Mouse (Mus musculus) embryonic facial prominence, embryonic 13.5 days (tissue): ENCODE data around the gene Serpina1b. TPM values are rescaled to one million over a fixed set of nuclear protein-coding genes. Genes with fewer than 3 reads are reported as not detected.
"Not testable (repeated sequence)": the region's sequence is repeated elsewhere in the genome, so short reads cannot be mapped to it uniquely, and the experiment has no call there.

Experiments used
- ATAC-seq: fragments of 200-750 bp; cut with Nextera tagmentation; 2 replicates; pipeline ENCODE4 v1.8.0; 2017; ENCODE audit warnings: low read depth; ENCODE audit not compliant: insufficient number of reproducible peaks, insufficient read depth, low FRiP score, low TSS enrichment
- H3K27ac ChIP-seq: fragments of 300-500 bp; sonication (generic); 2 replicates; pipeline ENCODE4 v1.5.1; 2015; ENCODE audit warnings: moderate library complexity, mild to moderate bottlenecking, inconsistent platforms
- H3K27me3 ChIP-seq: fragments of 300-500 bp; sonication (generic); 2 replicates; pipeline ENCODE4 v1.6.1; 2015; ENCODE audit warnings: mild to moderate bottlenecking, inconsistent platforms
- H3K36me3 ChIP-seq: fragments of 300-500 bp; sonication (generic); 2 replicates; pipeline ENCODE4 v1.6.1; 2015; ENCODE audit warnings: mild to moderate bottlenecking, inconsistent platforms
- H3K4me1 ChIP-seq: fragments of 300-500 bp; sonication (generic); 2 replicates; pipeline ENCODE4 v1.6.1; 2015; ENCODE audit warnings: inconsistent platforms
- H3K4me2 ChIP-seq: fragments of 300-500 bp; sonication (generic); 2 replicates; pipeline ENCODE4 v1.6.1; 2015; ENCODE audit warnings: moderate library complexity, mild to moderate bottlenecking, inconsistent platforms
- H3K4me3 ChIP-seq: fragments of 300-500 bp; sonication (generic); 2 replicates; pipeline ENCODE4 v1.5.1; 2015; ENCODE audit warnings: mild to moderate bottlenecking, inconsistent platforms
- H3K9ac ChIP-seq: fragments of 300-500 bp; sonication (generic); 2 replicates; pipeline ENCODE4 v1.6.1; 2015; ENCODE audit warnings: mild to moderate bottlenecking, inconsistent platforms
- H3K9me3 ChIP-seq: fragments of 300-500 bp; sonication (generic); 2 replicates; pipeline ENCODE4 v1.6.1; 2016; ENCODE audit warnings: inconsistent platforms
- WGBS: fragments of 180-500 bp; shearing (Covaris S2); methylation state at CpG from one replicate; pipeline ENCODE4 v1.1.7; 2015; ENCODE audit warnings: mixed read lengths; 5-methylcytosine and 5-hydroxymethylcytosine counted together
- polyA plus RNA-seq: library from polyadenylated mRNA; unstranded; fragments of >200 nt; fragmentation: Nextera tagmentation; extraction: Ambion mirVana; gene quantifications from 2 replicates; pipeline ENCODE4 v1.2.1, GENCODE M21; 2015

Gene Serpina1b
- polyA plus RNA-seq, 1 experiment from 2014 or later = not detected

GRCm38 (mm10) chr12:103763083-103763482 is 67.1 kb downstream of the Serpina1b start:
- WGBS = 77% methylated on average over 3 of the region's 3 CpGs
- not testable (repeated sequence) for ATAC-seq

GRCm38 (mm10) chr12:103760316-103760715 is 69.9 kb downstream of the Serpina1b start:
- not testable (repeated sequence) for ATAC-seq, H3K36me3 ChIP-seq, H3K4me3 ChIP-seq, H3K4me1 ChIP-seq, H3K27ac ChIP-seq, H3K9me3 ChIP-seq, H3K4me2 ChIP-seq, H3K27me3 ChIP-seq, H3K9ac ChIP-seq
- 88% methylated on average over 3 of the region's 3 CpGs for WGBS

More at GRCm38 (mm10) chr12:103763083-103763482, 67.1 kb downstream of the Serpina1b start:
- not testable (repeated sequence) for H3K4me1 ChIP-seq, H3K27me3 ChIP-seq, H3K4me2 ChIP-seq, H3K4me3 ChIP-seq, H3K9ac ChIP-seq, H3K9me3 ChIP-seq, H3K36me3 ChIP-seq, H3K27ac ChIP-seq

GRCm38 (mm10) chr12:103745957-103746356 is 84.2 kb downstream of the Serpina1b start:
- H3K9ac ChIP-seq, H3K9me3 ChIP-seq, H3K4me1 ChIP-seq, H3K4me3 ChIP-seq, H3K36me3 ChIP-seq, H3K27ac ChIP-seq, ATAC-seq, H3K4me2 ChIP-seq, H3K27me3 ChIP-seq: not testable (repeated sequence)
- 80% methylated on average over 5 of the region's 5 CpGs for WGBS

- H3K9ac ChIP-seq, H3K4me1 ChIP-seq, H3K9me3 ChIP-seq, ATAC-seq, H3K4me3 ChIP-seq, H3K36me3 ChIP-seq, H3K27ac ChIP-seq, H3K4me2 ChIP-seq, H3K27me3 ChIP-seq: not testable (repeated sequence)
- 89% methylated on average over 6 of the region's 6 CpGs for WGBS
These were observed 92.2 kb downstream of the Serpina1b start for GRCm38 (mm10) chr12:103737791-103738580.

GRCm38 (mm10) chr12:103735566-103735965 is 94.6 kb downstream of the Serpina1b start:
- H3K4me3 ChIP-seq, H3K9me3 ChIP-seq, H3K4me2 ChIP-seq, H3K9ac ChIP-seq, H3K36me3 ChIP-seq, H3K27me3 ChIP-seq, H3K27ac ChIP-seq, H3K4me1 ChIP-seq, ATAC-seq: not testable (repeated sequence)
- 83% methylated on average over 4 of the region's 4 CpGs for WGBS

GRCm38 (mm10) chr12:103735101-103735500 is 95.1 kb downstream of the Serpina1b start:
- not testable (repeated sequence) for H3K9ac ChIP-seq, H3K4me2 ChIP-seq, H3K9me3 ChIP-seq, ATAC-seq, H3K4me3 ChIP-seq, H3K27me3 ChIP-seq, H3K36me3 ChIP-seq, H3K4me1 ChIP-seq, H3K27ac ChIP-seq
- WGBS = 87% methylated on average over 4 of the region's 4 CpGs

GRCm38 (mm10) chr12:103711537-103711936 is 118.6 kb downstream of the Serpina1b start:
- no peak overlapping the region for H3K4me2 ChIP-seq
- H3K4me1 ChIP-seq = no peaks in the 10 kb centered on the region
- ATAC-seq = no peak
- no peak overlapping the region for H3K27ac ChIP-seq
- H3K9me3 ChIP-seq = no peaks in the 10 kb centered on the region
- no peak overlapping the region for H3K4me3 ChIP-seq
- H3K27me3 ChIP-seq = no peaks in the 10 kb centered on the region
- H3K9ac ChIP-seq = no peak overlapping the region
- 77% methylated on average over 3 of the region's 3 CpGs for WGBS
- no peaks in the 10 kb centered on the region for H3K36me3 ChIP-seq

GRCm38 (mm10) chr12:103710405-103710804 is 119.8 kb downstream of the Serpina1b start:
- Histone ChIP-seq H3K27ac (no peak overlapping the region), H3K4me2 (no peak overlapping the region), H3K9me3 (no peaks in the 10 kb centered on the region), H3K27me3 (no peaks in the 10 kb centered on the region), H3K9ac (no peak overlapping the region), H3K4me3 (no peak overlapping the region), H3K36me3 (no peaks in the 10 kb centered on the region), H3K4me1 (no peaks in the 10 kb centered on the region)
- 68% methylated on average over 1 of the region's 1 CpGs for WGBS
- no peak for ATAC-seq

- 75% methylated on average over 4 of the region's 4 CpGs for WGBS
- Histone ChIP-seq H3K9ac (no peak overlapping the region), H3K27ac (no peak overlapping the region), H3K9me3 (no peaks in the 10 kb centered on the region), H3K4me3 (no peak overlapping the region), H3K27me3 (no peaks in the 10 kb centered on the region), H3K4me1 (no peaks in the 10 kb centered on the region), H3K4me2 (no peak overlapping the region), H3K36me3 (no peaks in the 10 kb centered on the region)
- no peak for ATAC-seq
These were observed 124.1 kb downstream of the Serpina1b start for GRCm38 (mm10) chr12:103706113-103706512.

- no peaks in the 10 kb centered on the region for H3K27me3 ChIP-seq
- no peaks in the 10 kb centered on the region for H3K9me3 ChIP-seq
- H3K4me2 ChIP-seq = no peak overlapping the region
- no peak overlapping the region for H3K9ac ChIP-seq
- no peak overlapping the region for H3K27ac ChIP-seq
- H3K4me1 ChIP-seq = no peaks in the 10 kb centered on the region
- no peak overlapping the region for H3K4me3 ChIP-seq
- H3K36me3 ChIP-seq = no peaks in the 10 kb centered on the region
- 65% methylated on average over 2 of the region's 2 CpGs for WGBS
- no peak for ATAC-seq
These were observed 124.6 kb downstream of the Serpina1b start for GRCm38 (mm10) chr12:103705547-103705946.

- H3K9ac ChIP-seq = no peak overlapping the region
- H3K4me3 ChIP-seq = no peak overlapping the region
- H3K36me3 ChIP-seq = no peaks in the 10 kb centered on the region
- no peak overlapping the region for H3K4me2 ChIP-seq
- no peaks in the 10 kb centered on the region for H3K27me3 ChIP-seq
- no peak for ATAC-seq
- no peaks in the 10 kb centered on the region for H3K9me3 ChIP-seq
- H3K4me1 ChIP-seq = no peaks in the 10 kb centered on the region
- WGBS = 81% methylated on average over 4 of the region's 4 CpGs
- no peak overlapping the region for H3K27ac ChIP-seq
These were observed 129.9 kb downstream of the Serpina1b start for GRCm38 (mm10) chr12:103700144-103700750.

GRCm38 (mm10) chr12:103695429-103695828 is 134.7 kb downstream of the Serpina1b start, which contains the start of gene Serpina1f:
Serpina1f (minus strand) TSS chr12:103695529.
- Histone ChIP-seq H3K4me1 (no peaks in the 10 kb centered on the region), H3K9me3 (no peaks in the 10 kb centered on the region; the same call in 1 of the 2 replicates), H3K27ac (no peak within 1 kb of the TSS), H3K36me3 (no peaks in the 10 kb centered on the region), H3K9ac (no peak within 1 kb of the TSS), H3K4me3 (no peak within 1 kb of the TSS), H3K4me2 (no peak within 1 kb of the TSS), H3K27me3 (no peaks in the 10 kb centered on the region)
- WGBS = 84% methylated on average over 8 of the region's 8 CpGs
- ATAC-seq = no peak
